Mouse (Mus musculus) erythroblast, embryonic 14.5 days (primary cell): ENCODE results near the gene Mrgprf.

Source experiments
- GATA1 ChIP-seq: IDR thresholded peaks from 2 replicates; pipeline ENCODE4 v1.6.1; 2012; ENCODE audit warnings: low read length, inconsistent platforms, mixed read lengths
- TAL1 ChIP-seq: IDR thresholded peaks from 3 replicates; pipeline ENCODE4 v1.6.1; 2012; ENCODE audit warnings: low read length, inconsistent platforms, mixed read lengths

GRCm38 (mm10) chr7:145292726-145293125 lies 7.9 kb upstream of the Mrgprf start:
- no peak for TF ChIP-seq GATA1
- TF ChIP-seq TAL1, result no peak
